Mouse (Mus musculus): Measurements from ENCODE around the gene Gm28042. TPM values are rescaled to one million over a fixed set of nuclear protein-coding genes. Genes with fewer than 3 reads are reported as not detected.

The Gm28042 gene
- polyA plus RNA-seq, 2 experiments: 1.6 TPM; not detected in 1

GRCm38 (mm10) chr2:120011462-120012200 lies 15.7 kb upstream of the Gm28042 start:
- ATAC-seq (ENCODE audit: insufficient read depth) (no peak), DNase-seq (ENCODE audit: low read depth in 3 of 3, low spot score in 3 of 3) (peak; percentile 20 to 33 (median 28))
- Histone ChIP-seq H3K27me3 (ENCODE audit: control insufficient read depth, insufficient read depth, low read length) (no peaks in the 10 kb centered on the region), H3K4me3 (ENCODE audit: insufficient read depth in 1 of 2, low read depth in 2 of 2, low read length in 2 of 2) (no peak overlapping the region), H3K9me3 (ENCODE audit: control insufficient read depth, low read length) (no peaks in the 10 kb centered on the region), H3K4me1 (replicated peaks; ENCODE audit: control insufficient read depth in 2 of 2, insufficient read depth in 2 of 2, low read length in 1 of 2) (peaks cover 8 to 11% of the 10 kb centered on the region in 2 experiments), H3K4me2 (ENCODE audit: low read depth) (no peak overlapping the region), H3K36me3 (replicated peaks; ENCODE audit: control insufficient read depth, insufficient read depth, low read depth) (no peaks in the 10 kb centered on the region), H3K9ac (replicated peaks) (no peak overlapping the region), H3K27ac (no peak overlapping the region)
- WGBS (ENCODE audit: insufficient replicate concordance): 68% methylated on average over 8 of the region's 8 CpGs
- TF ChIP-seq EP300 (IDR thresholded peaks at IDR 0.05; ENCODE audit: low read depth): no peak
- peak; percentile 72 for TF ChIP-seq CTCF (IDR thresholded peaks at IDR 0.05; ENCODE audit: low read depth)

GRCm38 (mm10) chr2:120012924-120013323 lies 14.4 kb upstream of the Gm28042 start:
- no peaks in the 10 kb centered on the region for H3K9me3 ChIP-seq (ENCODE audit: control insufficient read depth, low read length)
- peaks cover 10 to 13% of the 10 kb centered on the region in 2 experiments for H3K4me1 ChIP-seq (replicated peaks; ENCODE audit: control insufficient read depth in 2 of 2, insufficient read depth in 2 of 2, low read length in 1 of 2)
- H3K27me3 ChIP-seq (ENCODE audit: control insufficient read depth, insufficient read depth, low read length): no peaks in the 10 kb centered on the region
- no peak for DNase-seq (ENCODE audit: low read depth in 3 of 3, low spot score in 3 of 3)
- WGBS (ENCODE audit: insufficient replicate concordance): 51% methylated on average over 13 of the region's 13 CpGs
- no peak overlapping the region for H3K27ac ChIP-seq
- ATAC-seq (ENCODE audit: insufficient read depth): no peak
- no peak overlapping the region for H3K4me2 ChIP-seq (ENCODE audit: low read depth)
- no peaks in the 10 kb centered on the region for H3K36me3 ChIP-seq (replicated peaks; ENCODE audit: control insufficient read depth, insufficient read depth, low read depth)
- H3K9ac ChIP-seq (replicated peaks): no peak overlapping the region
- TF ChIP-seq EP300 (IDR thresholded peaks at IDR 0.05; ENCODE audit: low read depth) (no peak), CTCF (IDR thresholded peaks at IDR 0.05; ENCODE audit: low read depth) (no peak)
- H3K4me3 ChIP-seq (ENCODE audit: insufficient read depth in 1 of 2, low read depth in 2 of 2, low read length in 2 of 2): no peak overlapping the region

GRCm38 (mm10) chr2:120013831-120014486 lies 13.3 kb upstream of the Gm28042 start:
- ATAC-seq (ENCODE audit: insufficient read depth) (no peak), DNase-seq (ENCODE audit: low read depth in 3 of 3, low spot score in 3 of 3) (no peak)
- 85% methylated on average over 2 of the region's 2 CpGs for WGBS (ENCODE audit: insufficient replicate concordance)
- H3K4me2 ChIP-seq (ENCODE audit: low read depth): no peak overlapping the region
- H3K27ac ChIP-seq: no peak overlapping the region
- peaks cover 10 to 12% of the 10 kb centered on the region in 2 experiments for H3K4me1 ChIP-seq (replicated peaks; ENCODE audit: control insufficient read depth in 2 of 2, insufficient read depth in 2 of 2, low read length in 1 of 2)
- no peak overlapping the region for H3K4me3 ChIP-seq (ENCODE audit: insufficient read depth in 1 of 2, low read depth in 2 of 2, low read length in 2 of 2)
- no peaks in the 10 kb centered on the region for H3K36me3 ChIP-seq (replicated peaks; ENCODE audit: control insufficient read depth, insufficient read depth, low read depth)
- no peaks in the 10 kb centered on the region for H3K9me3 ChIP-seq (ENCODE audit: control insufficient read depth, low read length)
- H3K27me3 ChIP-seq (ENCODE audit: control insufficient read depth, insufficient read depth, low read length): no peaks in the 10 kb centered on the region
- no peak for TF ChIP-seq CTCF (IDR thresholded peaks at IDR 0.05; ENCODE audit: low read depth)
- no peak for TF ChIP-seq EP300 (IDR thresholded peaks at IDR 0.05; ENCODE audit: low read depth)
- no peak overlapping the region for H3K9ac ChIP-seq (replicated peaks)

- TF ChIP-seq EP300 (IDR thresholded peaks at IDR 0.05; ENCODE audit: low read depth): 0 out of 2 replicates have a peak, but pooled peaks have one; percentile 31
- no peak for TF ChIP-seq CTCF (IDR thresholded peaks at IDR 0.05; ENCODE audit: low read depth)
- no peaks in the 10 kb centered on the region for H3K9me3 ChIP-seq (ENCODE audit: control insufficient read depth, low read length)
- H3K4me2 ChIP-seq (ENCODE audit: low read depth): peak overlapping the region; percentile 6; the same call in 1 of the 2 replicates
- H3K27ac ChIP-seq: no peak overlapping the region
- DNase-seq (ENCODE audit: low read depth in 3 of 3, low spot score in 3 of 3): no peak
- peaks cover 10 to 12% of the 10 kb centered on the region in 2 experiments for H3K4me1 ChIP-seq (replicated peaks; ENCODE audit: control insufficient read depth in 2 of 2, insufficient read depth in 2 of 2, low read length in 1 of 2)
- H3K27me3 ChIP-seq (ENCODE audit: control insufficient read depth, insufficient read depth, low read length): no peaks in the 10 kb centered on the region
- 31% methylated on average over 4 of the region's 4 CpGs for WGBS (ENCODE audit: insufficient replicate concordance)
- H3K36me3 ChIP-seq (replicated peaks; ENCODE audit: control insufficient read depth, insufficient read depth, low read depth): no peaks in the 10 kb centered on the region
- H3K4me3 ChIP-seq (ENCODE audit: insufficient read depth in 1 of 2, low read depth in 2 of 2, low read length in 2 of 2): no peak overlapping the region
- ATAC-seq (ENCODE audit: insufficient read depth): peak; percentile 42; the same call in 1 of the 2 replicates
- peak overlapping the region; percentile 31; the same call in 1 of the 2 replicates for H3K9ac ChIP-seq (replicated peaks)
These were observed 11.4 kb upstream of the Gm28042 start for GRCm38 (mm10) chr2:120015882-120016281.

GRCm38 (mm10) chr2:120017599-120017998 lies 9.7 kb upstream of the Gm28042 start:
- H3K9me3 ChIP-seq (ENCODE audit: control insufficient read depth, low read length): no peaks in the 10 kb centered on the region
- no peak for ATAC-seq (ENCODE audit: insufficient read depth)

More at GRCm38 (mm10) chr2:120017599-120017998, 9.7 kb upstream of the Gm28042 start:
- Histone ChIP-seq H3K9ac (replicated peaks) (no peak overlapping the region), H3K4me1 (replicated peaks; ENCODE audit: control insufficient read depth in 2 of 2, insufficient read depth in 2 of 2, low read length in 1 of 2) (peaks cover 10 to 12% of the 10 kb centered on the region in 2 experiments), H3K4me2 (ENCODE audit: low read depth) (no peak overlapping the region), H3K27me3 (ENCODE audit: control insufficient read depth, insufficient read depth, low read length) (no peaks in the 10 kb centered on the region), H3K36me3 (replicated peaks; ENCODE audit: control insufficient read depth, insufficient read depth, low read depth) (no peaks in the 10 kb centered on the region), H3K4me3 (ENCODE audit: insufficient read depth in 1 of 2, low read depth in 2 of 2, low read length in 2 of 2) (no peak overlapping the region), H3K27ac (no peak overlapping the region)
- 86% methylated on average over 12 of the region's 12 CpGs for WGBS (ENCODE audit: insufficient replicate concordance)
- TF ChIP-seq EP300 (IDR thresholded peaks at IDR 0.05; ENCODE audit: low read depth) (no peak), CTCF (IDR thresholded peaks at IDR 0.05; ENCODE audit: low read depth) (no peak)
- no peak for DNase-seq (ENCODE audit: low read depth in 3 of 3, low spot score in 3 of 3)

All from liver, embryonic 14.5 days (tissue).